Mouse (Mus musculus): Measurements from ENCODE around the gene Nhej1.

DNA sequence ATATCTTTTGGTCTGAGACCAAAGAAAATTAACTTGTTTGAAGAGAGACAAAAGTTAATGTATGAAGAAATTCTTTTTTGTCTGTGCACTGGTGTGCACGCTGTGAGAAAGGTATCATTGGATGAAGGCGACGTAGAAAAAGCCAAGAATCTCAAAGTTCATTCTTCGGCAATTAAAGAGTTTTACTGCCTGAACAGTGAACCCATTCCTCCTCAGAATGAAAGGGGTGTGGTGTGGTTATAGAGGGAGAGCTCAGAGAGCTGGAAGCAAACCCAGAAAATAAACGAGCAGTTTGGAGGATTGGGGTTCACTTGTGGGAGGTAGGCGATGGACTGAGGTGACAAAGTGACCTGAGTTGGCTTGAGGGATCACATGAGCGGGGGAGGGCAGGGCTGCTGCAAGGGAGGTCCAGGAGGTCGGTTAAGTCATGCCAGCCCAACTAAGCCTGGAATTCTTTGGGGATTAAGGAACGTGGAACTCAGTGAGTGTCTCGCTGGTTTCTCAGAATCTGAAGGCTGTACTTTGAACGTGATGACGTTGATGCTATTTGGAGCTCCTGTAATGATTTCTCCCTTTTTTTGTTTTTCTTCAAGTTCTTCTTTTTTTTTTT is 188.7 kb downstream of the Nhej1 start:
- TF ChIP-seq CTCF (IDR thresholded peaks at IDR 0.05; ENCODE audit: borderline replicate concordance, insufficient read depth, low read length) = no peak
- TF ChIP-seq POLR2A (IDR thresholded peaks at IDR 0.05; ENCODE audit: low read depth, low read length) = no peak
